Comparison of ENCODE assay signal across 15 mouse cellular contexts in genomic region chr6:134155900-134156623, GRCm38 (mm10).
A peak's percentile ranks its signal among the peaks of the same experiment; 100 is the strongest.
DNase-seq lines count a peak whose midpoint lies in the region; ATAC-seq and TF ChIP-seq lines count a peak whose summit lies in the region.
"Had no signal": no experiment of that assay in that cellular context is flagged by ENCODE, and none has a peak within 500 bp of the region (broad histone marks: within the 10 kb centered on the region; RNA-seq: fewer than 3 reads in every experiment).

No protein-coding gene starts in this region.

- peaks cover 34% of the 10 kb centered on the region for H3K4me1 ChIP-seq in forebrain, embryonic 13.5 days
- peaks cover 24% of the 10 kb centered on the region for H3K4me1 ChIP-seq in forebrain, embryonic 15.5 days
- peaks cover 23% of the 10 kb centered on the region for H3K4me1 ChIP-seq in midbrain, embryonic 11.5 days (ENCODE audit: control insufficient read depth, insufficient read depth, low read length)
- H3K4me1 ChIP-seq in midbrain, embryonic 16.5 days (ENCODE audit: control insufficient read depth, insufficient read depth, low read length): peaks cover 27% of the 10 kb centered on the region
- H3K4me1 ChIP-seq in neural tube, embryonic 13.5 days (replicated peaks): peaks cover 62% of the 10 kb centered on the region

- DNase-seq in midbrain, embryonic 11.5 days (ENCODE audit: low spot score, missing footprints): no peak
- peak; percentile 46 for DNase-seq in embryo, embryonic 9.5 days (ENCODE audit: extremely low spot score)
- no peak for DNase-seq in gastrocnemius, adult 2 months
- DNase-seq in left cerebral cortex, adult 9 months (ENCODE audit: low spot score in 2 of 2): no peak
- DNase-seq: adrenal gland, postnatal 10 days; cerebellum, adult 2 months; kidney, adult 11 months; layer of hippocampus, postnatal 36 days; lung, adult 2 months; right cerebral cortex, postnatal 4 days had no signal

- TF ChIP-seq CTCF in gastrocnemius, adult 2 months (IDR thresholded peaks at IDR 0.05): no peak

- 28% methylated on average over 8 of the region's 8 CpGs for whole genome bisulfite sequencing in forebrain, embryonic 13.5 days
- WGBS in forebrain, embryonic 15.5 days: 43% methylated on average over 8 of the region's 8 CpGs
- 39% methylated on average over 8 of the region's 8 CpGs for WGBS in midbrain, embryonic 11.5 days
- 33% methylated on average over 8 of the region's 8 CpGs for WGBS in midbrain, embryonic 16.5 days
- 24% methylated on average over 8 of the region's 8 CpGs for WGBS in neural tube, embryonic 13.5 days

- intact Hi-C loops in gastrocnemius, adult 2 months (cut with DNase I): loop anchor here (10.0 kb wide), 1 partner anchor 191 kb away; no protein-coding TSS in a partner anchor

- H3K9ac ChIP-seq in forebrain, embryonic 13.5 days: no peak overlapping the region
- no peak overlapping the region for H3K9ac ChIP-seq in forebrain, embryonic 15.5 days (replicated peaks)
- H3K9ac ChIP-seq in midbrain, embryonic 11.5 days (ENCODE audit: low read length): no peak overlapping the region
- H3K9ac ChIP-seq in midbrain, embryonic 16.5 days (ENCODE audit: low read depth, low read length): no peak overlapping the region
- H3K9ac ChIP-seq in neural tube, embryonic 13.5 days: no peak overlapping the region

- H3K4me3 ChIP-seq in forebrain, embryonic 13.5 days: no peak overlapping the region
- no peak overlapping the region for H3K4me3 ChIP-seq in forebrain, embryonic 15.5 days
- no peak overlapping the region for H3K4me3 ChIP-seq in midbrain, embryonic 11.5 days (ENCODE audit: low read depth, low read length)
- no peak overlapping the region for H3K4me3 ChIP-seq in midbrain, embryonic 16.5 days (ENCODE audit: low read depth, low read length)
- no peak overlapping the region for H3K4me3 ChIP-seq in neural tube, embryonic 13.5 days
- H3K4me3 ChIP-seq in gastrocnemius, adult 2 months: no peak overlapping the region

- peak; percentile 14; the same call in 1 of the 2 replicates for ATAC-seq in forebrain, embryonic 13.5 days
- no peak for ATAC-seq in forebrain, embryonic 15.5 days (replicated peaks)
- peak; percentile 51; the same call in 1 of the 2 replicates for ATAC-seq in midbrain, embryonic 11.5 days (ENCODE audit: low FRiP score)
- ATAC-seq in midbrain, embryonic 16.5 days: no peak
- ATAC-seq in neural tube, embryonic 13.5 days (ENCODE audit: low read depth): peak; percentile 60
- ATAC-seq: Patski had no signal

- H3K4me2 ChIP-seq in forebrain, embryonic 13.5 days: no peak overlapping the region
- no peak overlapping the region for H3K4me2 ChIP-seq in forebrain, embryonic 15.5 days (replicated peaks)
- H3K4me2 ChIP-seq in midbrain, embryonic 11.5 days: no peak overlapping the region
- H3K4me2 ChIP-seq in midbrain, embryonic 16.5 days (ENCODE audit: low read length): no peak overlapping the region
- no peak overlapping the region for H3K4me2 ChIP-seq in neural tube, embryonic 13.5 days

- no peaks in the 10 kb centered on the region for H3K36me3 ChIP-seq in forebrain, embryonic 13.5 days (ENCODE audit: poor library complexity, severe bottlenecking)
- H3K36me3 ChIP-seq in forebrain, embryonic 15.5 days: no peaks in the 10 kb centered on the region
- H3K36me3 ChIP-seq in midbrain, embryonic 11.5 days (ENCODE audit: control insufficient read depth, insufficient read depth, low read length): no peaks in the 10 kb centered on the region
- H3K36me3 ChIP-seq in midbrain, embryonic 16.5 days (ENCODE audit: control insufficient read depth, insufficient read depth, low read length): no peaks in the 10 kb centered on the region
- H3K36me3 ChIP-seq in neural tube, embryonic 13.5 days: no peaks in the 10 kb centered on the region

- no peaks in the 10 kb centered on the region for H3K9me3 ChIP-seq in forebrain, embryonic 13.5 days (replicated peaks)
- no peaks in the 10 kb centered on the region for H3K9me3 ChIP-seq in forebrain, embryonic 15.5 days
- H3K9me3 ChIP-seq in midbrain, embryonic 11.5 days (ENCODE audit: control insufficient read depth, low read length): no peaks in the 10 kb centered on the region
- no peaks in the 10 kb centered on the region for H3K9me3 ChIP-seq in midbrain, embryonic 16.5 days (replicated peaks; ENCODE audit: control insufficient read depth, low read length, poor library complexity, severe bottlenecking)
- no peaks in the 10 kb centered on the region for H3K9me3 ChIP-seq in neural tube, embryonic 13.5 days

- peak overlapping the region; percentile 27; the same call in 1 of the 2 replicates for H3K27ac ChIP-seq in forebrain, embryonic 13.5 days
- H3K27ac ChIP-seq in forebrain, embryonic 15.5 days (replicated peaks): no peak overlapping the region
- H3K27ac ChIP-seq in midbrain, embryonic 11.5 days (ENCODE audit: low read depth, low read length): no peak overlapping the region; the same call in 1 of the 2 replicates
- H3K27ac ChIP-seq in midbrain, embryonic 16.5 days (ENCODE audit: low read length): no peak overlapping the region
- peak overlapping the region; percentile 52; the same call in 1 of the 2 replicates for H3K27ac ChIP-seq in neural tube, embryonic 13.5 days (replicated peaks)
- no peak overlapping the region for H3K27ac ChIP-seq in gastrocnemius, adult 2 months

- no peaks in the 10 kb centered on the region for H3K27me3 ChIP-seq in forebrain, embryonic 13.5 days
- H3K27me3 ChIP-seq in forebrain, embryonic 15.5 days: no peaks in the 10 kb centered on the region
- H3K27me3 ChIP-seq in midbrain, embryonic 11.5 days (ENCODE audit: control insufficient read depth, insufficient read depth, low read length): no peaks in the 10 kb centered on the region
- no peaks in the 10 kb centered on the region for H3K27me3 ChIP-seq in midbrain, embryonic 16.5 days (ENCODE audit: control insufficient read depth, insufficient read depth, low read depth, low read length)
- H3K27me3 ChIP-seq in neural tube, embryonic 13.5 days: no peaks in the 10 kb centered on the region
- H3K27me3 ChIP-seq: Patski had no signal

Comparison
In these comparisons a context has a peak if more than half of its experiments do, and no peak if none do; other contexts are left out.
1. ATAC-seq: peak in forebrain, embryonic 13.5 days (single experiment), midbrain, embryonic 11.5 days (single experiment) and neural tube, embryonic 13.5 days (single experiment); none in forebrain, embryonic 15.5 days (single experiment) and midbrain, embryonic 16.5 days (single experiment).
2. H3K27ac ChIP-seq: peak in forebrain, embryonic 13.5 days (single experiment) and neural tube, embryonic 13.5 days (single experiment); none in forebrain, embryonic 15.5 days (single experiment), midbrain, embryonic 11.5 days (single experiment), midbrain, embryonic 16.5 days (single experiment) and gastrocnemius, adult 2 months (single experiment).